Mouse (Mus musculus) heart, embryonic 13.5 days (tissue): ENCODE data around the gene Atp13a1. TPM values are rescaled to one million over a fixed set of nuclear protein-coding genes. Genes with fewer than 3 reads are reported as not detected.
A peak's percentile ranks its signal among the peaks of the same experiment; 100 is the strongest.

Experiments
- ATAC-seq: fragments of 200-750 bp; cut with Nextera tagmentation; 2 replicates; pipeline ENCODE4 v1.8.0; 2017; ENCODE audit warnings: moderate TSS enrichment; ENCODE audit not compliant: insufficient number of reproducible peaks, low FRiP score, low TSS enrichment; ENCODE audit errors: extremely low read depth
- H3K27ac ChIP-seq: fragments of 300-500 bp; sonication (generic); replicated peaks from 2 replicates; pipeline ENCODE4 v1.5.1; 2015; ENCODE audit warnings: moderate library complexity, mild to moderate bottlenecking, inconsistent platforms
- H3K27me3 ChIP-seq: fragments of 300-500 bp; sonication (generic); replicated peaks from 2 replicates; pipeline ENCODE4 v1.6.1; 2015; ENCODE audit warnings: mild to moderate bottlenecking, inconsistent platforms
- H3K36me3 ChIP-seq: fragments of 300-500 bp; sonication (generic); 2 replicates; pipeline ENCODE4 v1.6.1; 2015; ENCODE audit warnings: mild to moderate bottlenecking, inconsistent platforms
- H3K4me1 ChIP-seq: fragments of 300-500 bp; sonication (generic); 2 replicates; pipeline ENCODE4 v1.6.1; 2015; ENCODE audit warnings: inconsistent platforms
- H3K4me2 ChIP-seq: fragments of 300-500 bp; sonication (generic); 2 replicates; pipeline ENCODE4 v1.6.1; 2015; ENCODE audit warnings: inconsistent platforms, mild to moderate bottlenecking, moderate library complexity
- H3K4me3 ChIP-seq: fragments of 300-500 bp; sonication (generic); 2 replicates; pipeline ENCODE4 v1.5.1; 2015; ENCODE audit warnings: moderate library complexity, mild to moderate bottlenecking, inconsistent platforms
- H3K9ac ChIP-seq: fragments of 300-500 bp; sonication (generic); 2 replicates; pipeline ENCODE4 v1.6.1; 2015; ENCODE audit warnings: inconsistent platforms, mild to moderate bottlenecking, moderate library complexity
- H3K9me3 ChIP-seq: fragments of 300-500 bp; sonication (generic); 2 replicates; pipeline ENCODE4 v1.6.1; 2016; ENCODE audit warnings: inconsistent platforms
- WGBS: fragments of 180-500 bp; shearing (Covaris S2); methylation state at CpG from one replicate; pipeline ENCODE4 v1.1.7; 2015; ENCODE audit warnings: mixed read lengths; 5-methylcytosine and 5-hydroxymethylcytosine counted together
- polyA plus RNA-seq: library from polyadenylated mRNA; unstranded; fragments of >200 nt; fragmentation: Nextera tagmentation; extraction: Ambion mirVana; gene quantifications from 2 replicates; pipeline ENCODE4 v1.2.1, GENCODE M21; 2015

Gene Atp13a1
- polyA plus RNA-seq, 1 experiment from 2014 or later, result 25.3 TPM

GRCm38 (mm10) chr8:69820466-69820865, 29.5 kb downstream of the Atp13a1 start:
- Histone ChIP-seq H3K27ac (no peak overlapping the region), H3K36me3 (peaks cover 44% of the 10 kb centered on the region), H3K27me3 (no peaks in the 10 kb centered on the region), H3K4me1 (peaks cover 21% of the 10 kb centered on the region), H3K9me3 (no peaks in the 10 kb centered on the region), H3K4me2 (no peak overlapping the region), H3K9ac (no peak overlapping the region), H3K4me3 (no peak overlapping the region)
- 69% methylated on average over 9 of the region's 9 CpGs for WGBS
- ATAC-seq, result no peak

DNA sequence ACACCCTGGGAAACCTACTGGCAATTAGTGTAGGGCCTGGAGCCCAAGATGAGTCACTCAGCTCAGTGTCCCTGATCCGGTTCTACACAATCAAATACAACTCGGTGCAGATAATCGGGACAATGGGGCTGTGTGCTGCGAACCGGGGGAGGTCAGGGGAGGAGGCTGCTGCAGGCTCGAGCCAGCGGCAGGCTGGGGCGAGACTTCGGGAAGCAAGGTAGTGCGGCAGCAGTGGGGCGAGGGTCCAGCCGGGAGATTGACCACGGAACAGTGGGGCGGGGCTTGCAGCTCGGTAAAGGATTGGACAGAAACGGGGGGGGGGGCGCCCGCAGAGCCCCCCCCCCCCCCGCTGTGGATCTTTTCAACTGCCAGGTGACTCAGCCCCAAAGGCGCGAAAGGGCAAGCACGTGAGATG, 31.0 kb downstream of the Atp13a1 start:
- H3K27me3 ChIP-seq, result no peaks in the 10 kb centered on the region
- H3K9ac ChIP-seq, result peak overlapping the region; percentile 83
- H3K4me3 ChIP-seq, result peak overlapping the region; percentile 69
- peaks cover 35% of the 10 kb centered on the region for H3K36me3 ChIP-seq
- peaks cover 18% of the 10 kb centered on the region for H3K4me1 ChIP-seq
- no peak for ATAC-seq
- H3K4me2 ChIP-seq, result peak overlapping the region; percentile 88
- 0 out of 2 replicates have a peak overlapping the region, but pooled peaks have one; percentile 20 for H3K27ac ChIP-seq
- 2% methylated on average over 16 of the region's 22 CpGs for WGBS
- H3K9me3 ChIP-seq, result no peaks in the 10 kb centered on the region

- H3K4me2 ChIP-seq, result peak within 1 kb of the TSS; percentile 88
- peaks cover 29% of the 10 kb centered on the region for H3K36me3 ChIP-seq
- peak within 1 kb of the TSS; percentile 59 for H3K27ac ChIP-seq
- no peaks in the 10 kb centered on the region for H3K27me3 ChIP-seq
- 5% methylated on average over 32 of the region's 35 CpGs for WGBS
- peak; percentile 64 for ATAC-seq
- H3K9ac ChIP-seq, result peak within 1 kb of the TSS; percentile 83
- H3K4me1 ChIP-seq, result peaks cover 24% of the 10 kb centered on the region
- H3K9me3 ChIP-seq, result no peaks in the 10 kb centered on the region
- peak within 1 kb of the TSS; percentile 69 for H3K4me3 ChIP-seq
Observed at GRCm38 (mm10) chr8:69822386-69823191, 31.6 kb downstream of the Atp13a1 start, which contains the start of gene Lpar2. Gene Lpar2 (plus strand): TSS chr8:69822429.

DNA sequence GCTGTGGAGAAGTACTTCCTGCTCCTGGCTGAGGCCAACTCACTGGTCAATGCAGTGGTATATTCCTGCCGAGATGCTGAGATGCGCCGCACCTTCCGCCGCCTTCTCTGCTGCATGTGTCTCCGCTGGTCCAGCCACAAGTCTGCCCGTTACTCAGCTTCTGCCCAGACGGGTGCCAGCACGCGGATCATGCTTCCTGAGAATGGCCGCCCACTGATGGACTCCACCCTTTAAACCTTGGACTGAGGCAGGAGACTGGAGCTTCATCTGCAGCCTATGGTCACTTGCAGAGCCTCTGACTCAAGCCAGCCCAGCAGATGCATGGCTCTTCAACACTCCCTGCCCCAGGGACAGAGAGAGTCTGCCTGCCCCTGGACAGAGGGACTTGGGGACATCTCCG, 35.4 kb downstream of the Atp13a1 start:
- H3K4me3 ChIP-seq, result no peak overlapping the region
- WGBS, result 85% methylated on average over 12 of the region's 12 CpGs
- peaks cover 31% of the 10 kb centered on the region for H3K4me1 ChIP-seq
- H3K27ac ChIP-seq, result no peak overlapping the region
- H3K9me3 ChIP-seq, result no peaks in the 10 kb centered on the region
- H3K4me2 ChIP-seq, result no peak overlapping the region
- no peaks in the 10 kb centered on the region for H3K27me3 ChIP-seq
- peaks cover 19% of the 10 kb centered on the region for H3K36me3 ChIP-seq
- ATAC-seq, result no peak
- H3K9ac ChIP-seq, result no peak overlapping the region

GRCm38 (mm10) chr8:69832298-69832853, 41.4 kb downstream of the Atp13a1 start, which contains the start of gene Pbx4:
Gene Pbx4 (plus strand): TSS chr8:69832491.
- peaks cover 20% of the 10 kb centered on the region for H3K4me1 ChIP-seq
- H3K36me3 ChIP-seq, result 0 out of 2 replicates have a peak, but pooled peaks cover 6% of the 10 kb centered on the region
- peak within 1 kb of the TSS; percentile 63 for H3K4me3 ChIP-seq
- WGBS, result under 1% methylated on average over 38 of the region's 38 CpGs
- H3K9ac ChIP-seq, result peak within 1 kb of the TSS; percentile 82
- peak within 1 kb of the TSS; percentile 92 for H3K4me2 ChIP-seq
- 0 out of 2 replicates have a peak within 1 kb of the TSS, but pooled peaks have one; percentile 17 for H3K27ac ChIP-seq
- peaks cover 10% of the 10 kb centered on the region for H3K27me3 ChIP-seq
- peak; percentile 79 for ATAC-seq
- no peaks in the 10 kb centered on the region for H3K9me3 ChIP-seq

DNA sequence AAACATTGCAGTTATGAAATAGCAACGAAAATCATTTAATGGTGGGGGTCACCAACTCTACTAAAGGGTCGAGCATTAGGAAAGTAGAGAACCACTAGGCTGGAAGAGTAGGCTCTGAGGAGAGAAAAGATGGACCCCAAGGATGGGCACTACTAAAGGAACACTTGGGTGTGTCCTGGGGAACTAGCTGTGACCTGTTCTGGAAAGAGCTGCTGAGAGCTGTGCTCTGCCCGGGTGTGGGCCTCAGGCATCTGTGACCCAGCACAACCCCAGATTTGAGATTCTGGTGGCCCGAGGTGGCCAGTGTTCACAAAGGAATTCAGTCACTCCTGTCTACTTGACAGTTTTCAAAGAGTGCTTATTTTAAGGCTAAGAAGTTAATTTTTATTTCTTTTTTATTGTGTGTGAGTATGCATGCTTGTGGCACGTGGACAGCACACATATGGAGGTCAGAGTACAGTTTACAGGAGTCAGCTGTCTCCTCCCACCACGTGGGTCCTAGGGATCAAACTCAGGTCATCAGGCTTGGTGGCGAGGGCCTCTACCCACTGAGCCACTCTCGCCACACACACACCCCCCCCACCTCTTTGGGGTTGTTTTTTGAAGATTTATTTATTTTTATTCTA, 46.2 kb downstream of the Atp13a1 start:
- Histone ChIP-seq H3K9me3 (no peaks in the 10 kb centered on the region), H3K27me3 (peaks cover 10% of the 10 kb centered on the region), H3K4me2 (no peak overlapping the region), H3K4me1 (peaks cover 7% of the 10 kb centered on the region), H3K9ac (no peak overlapping the region), H3K27ac (no peak overlapping the region), H3K4me3 (no peak overlapping the region), H3K36me3 (no peaks in the 10 kb centered on the region)
- WGBS, result 60% methylated on average over 8 of the region's 8 CpGs
- no peak for ATAC-seq

- no peaks in the 10 kb centered on the region for H3K27me3 ChIP-seq
- H3K4me2 ChIP-seq, result no peak overlapping the region
- ATAC-seq, result no peak
- no peaks in the 10 kb centered on the region for H3K36me3 ChIP-seq
- no peak overlapping the region for H3K4me3 ChIP-seq
- H3K9me3 ChIP-seq, result no peaks in the 10 kb centered on the region
- H3K4me1 ChIP-seq, result peaks cover 23% of the 10 kb centered on the region
- H3K27ac ChIP-seq, result peak overlapping the region; percentile 32; the same call in 1 of the 2 replicates
- H3K9ac ChIP-seq, result no peak overlapping the region
- WGBS, result 71% methylated on average over 3 of the region's 3 CpGs
Observed at GRCm38 (mm10) chr8:69847167-69848065, 56.5 kb downstream of the Atp13a1 start.

- no peaks in the 10 kb centered on the region for H3K9me3 ChIP-seq
- peak overlapping the region; percentile 7; the same call in 1 of the 2 replicates for H3K4me2 ChIP-seq
- no peak overlapping the region for H3K9ac ChIP-seq
- no peak overlapping the region for H3K4me3 ChIP-seq
- H3K27ac ChIP-seq, result peak overlapping the region; percentile 43
- ATAC-seq, result peak; percentile 76
- no peaks in the 10 kb centered on the region for H3K27me3 ChIP-seq
- 39% methylated on average over 8 of the region's 8 CpGs for WGBS
- peaks cover 23% of the 10 kb centered on the region for H3K4me1 ChIP-seq
- H3K36me3 ChIP-seq, result no peaks in the 10 kb centered on the region
Observed at GRCm38 (mm10) chr8:69848951-69849350, 58.0 kb downstream of the Atp13a1 start.

- Histone ChIP-seq H3K4me3 (no peak overlapping the region), H3K9me3 (no peaks in the 10 kb centered on the region), H3K36me3 (no peaks in the 10 kb centered on the region), H3K4me1 (peaks cover 23% of the 10 kb centered on the region), H3K27me3 (no peaks in the 10 kb centered on the region), H3K27ac (no peak overlapping the region), H3K9ac (no peak overlapping the region), H3K4me2 (no peak overlapping the region)
- no peak for ATAC-seq
- WGBS, result 37% methylated on average over 3 of the region's 3 CpGs
Observed at GRCm38 (mm10) chr8:69849899-69850298, 58.9 kb downstream of the Atp13a1 start.

DNA sequence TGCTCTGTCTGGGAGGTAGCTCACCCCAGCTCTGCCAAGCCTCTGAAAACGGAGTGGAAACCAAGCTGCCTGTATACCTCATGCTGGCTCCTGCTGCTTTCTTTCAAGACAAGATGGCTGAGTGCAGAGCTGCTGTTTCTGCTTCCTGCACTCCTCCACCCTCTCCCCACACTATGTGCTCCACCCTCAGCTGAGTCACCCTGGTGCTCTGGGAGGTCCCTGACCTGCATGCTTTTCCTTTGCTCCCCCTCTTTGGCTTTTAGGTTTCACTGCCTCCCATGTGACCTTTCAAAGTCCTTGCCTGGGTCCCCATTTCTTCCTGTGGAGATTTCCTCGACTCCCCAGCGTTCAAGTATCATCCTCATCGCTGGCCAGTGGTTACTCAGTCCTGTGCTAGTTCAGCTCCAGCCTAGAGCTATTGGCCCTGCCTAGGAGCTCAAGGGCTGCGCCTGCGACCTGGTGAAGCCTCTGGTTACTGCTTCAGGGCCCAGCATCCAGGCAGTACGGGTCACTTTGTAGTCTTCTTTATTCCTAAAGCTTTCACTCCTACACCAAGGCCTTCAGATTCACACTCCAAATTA, 60.1 kb downstream of the Atp13a1 start:
- no peak overlapping the region for H3K27ac ChIP-seq
- no peak for ATAC-seq
- WGBS, result 64% methylated on average over 7 of the region's 7 CpGs

More for the DNA sequence above, 60.1 kb downstream of the Atp13a1 start:
- Histone ChIP-seq H3K9ac (no peak overlapping the region), H3K27me3 (no peaks in the 10 kb centered on the region), H3K36me3 (no peaks in the 10 kb centered on the region), H3K4me2 (no peak overlapping the region), H3K4me3 (no peak overlapping the region), H3K4me1 (peaks cover 23% of the 10 kb centered on the region), H3K9me3 (no peaks in the 10 kb centered on the region)
